Mouse (Mus musculus) gastrocnemius, postnatal 36 days (tissue): Measurements from ENCODE around the gene Prpf4b. TPM values are rescaled to one million over a fixed set of nuclear protein-coding genes. Genes with fewer than 3 reads are reported as not detected.
"Not testable (repeated sequence)": the region's sequence is repeated elsewhere in the genome, so short reads cannot be mapped to it uniquely, and the experiment has no call there.

Source experiments
- DNase-seq, 2 experiments: peaks; one replicate each; pipeline ENCODE4 v3.0.0; 2022
- intact Hi-C: fragments of 180-260 bp; cut with DNase I; formaldehyde crosslinking; loops from one replicate; pipeline ENCODE4 v1.15.1; 2025
- total RNA-seq, 2 experiments: library from RNA; stranded (reverse); gene quantifications; 2 replicates each; pipeline ENCODE4 v1.2.3; 2021

Prpf4b gene
- total RNA-seq, 2 experiments from 2014 or later: 22.8 to 26.5 TPM

GRCm38 (mm10) chr13:34924210-34924609, 49.1 kb downstream of the Prpf4b start, which contains the start of the genes Fam217a and 4933417A18Rik:
Gene Fam217a (minus strand): TSS chr13:34924310.
Gene 4933417A18Rik (plus strand): TSS chr13:34924409.
- intact Hi-C loops: no loop called here
- DNase-seq: no peak

- intact Hi-C loops: no loop called here
- no peak for DNase-seq
These were observed 60.0 kb downstream of the Prpf4b start for GRCm38 (mm10) chr13:34934931-34935644.

GRCm38 (mm10) chr13:34942370-34942769, 67.3 kb downstream of the Prpf4b start:
- intact Hi-C loops: no loop called here
- DNase-seq: no peak

GRCm38 (mm10) chr13:34951437-34951836, 76.3 kb downstream of the Prpf4b start:
- intact Hi-C loops, DNase-seq: not testable (repeated sequence)

Other genes with a start within 250 kb of the Prpf4b start
- 1 to 10 TPM; 3.9 to 5.9 TPM for gene Pxdc1, start 221.8 kb upstream of the Prpf4b start, total RNA-seq
- gene Fam50b, start 140.5 kb upstream of the Prpf4b start, total RNA-seq: not detected
- under 1 TPM in 1 of 2 experiments, not detected in 1; 0.15 TPM for gene Fam217a, start 49.0 kb downstream of the Prpf4b start, total RNA-seq
- not detected for gene 4933417A18Rik, start 49.1 kb downstream of the Prpf4b start, total RNA-seq
- gene Eci3, start 88.5 kb downstream of the Prpf4b start, total RNA-seq: 1 to 10 TPM in 1 of 2 experiments, under 1 TPM in 1; 0.47 to 1.1 TPM
- 100 to 1,000 TPM in 1 of 2 experiments, 10 to 100 TPM in 1; 78.0 to 103 TPM for gene Eci2, start 151.8 kb downstream of the Prpf4b start, total RNA-seq